Mouse (Mus musculus) bone marrow macrophage, adult 2 months (primary cell): Measurements from ENCODE around the gene Gbp6. TPM values are rescaled to one million over a fixed set of nuclear protein-coding genes. Genes with fewer than 3 reads are reported as not detected.
A peak's percentile ranks its signal among the peaks of the same experiment; 100 is the strongest.
"Not testable (repeated sequence)": the region's sequence is repeated elsewhere in the genome, so short reads cannot be mapped to it uniquely, and the experiment has no call there.

ENCODE experiments used
- H3K27ac ChIP-seq: 2 replicates; pipeline ENCODE4 v1.5.1; 2012; ENCODE audit warnings: low read depth, low read length; ENCODE audit not compliant: insufficient read depth
- H3K4me1 ChIP-seq: 2 replicates; pipeline ENCODE4 v1.6.1; 2012; ENCODE audit warnings: low read length; ENCODE audit not compliant: control insufficient read depth, insufficient read depth
- H3K4me3 ChIP-seq: 2 replicates; pipeline ENCODE4 v1.5.1; 2012; ENCODE audit warnings: mild to moderate bottlenecking, low read length, moderate library complexity; ENCODE audit not compliant: insufficient read depth
- CTCF ChIP-seq: IDR thresholded peaks from 2 replicates; pipeline ENCODE4 v1.5.1; 2012; ENCODE audit warnings: low read depth, mild to moderate bottlenecking, low read length, moderate library complexity
- POLR2A ChIP-seq: IDR thresholded peaks from 2 replicates; pipeline ENCODE4 v1.6.1; 2012; ENCODE audit warnings: mild to moderate bottlenecking, low read depth, low read length, borderline replicate concordance
- polyA plus RNA-seq: library from polyadenylated mRNA; stranded (reverse); fragments of >200 nt; gene quantifications from 2 replicates; pipeline ENCODE4 v1.2.4, GENCODE M21; 2012; ENCODE audit not compliant: missing spikeins, insufficient read depth, insufficient read length

Gbp6 gene
- polyA plus RNA-seq: 3.7 and 5.6 TPM in 2 replicates

DNA sequence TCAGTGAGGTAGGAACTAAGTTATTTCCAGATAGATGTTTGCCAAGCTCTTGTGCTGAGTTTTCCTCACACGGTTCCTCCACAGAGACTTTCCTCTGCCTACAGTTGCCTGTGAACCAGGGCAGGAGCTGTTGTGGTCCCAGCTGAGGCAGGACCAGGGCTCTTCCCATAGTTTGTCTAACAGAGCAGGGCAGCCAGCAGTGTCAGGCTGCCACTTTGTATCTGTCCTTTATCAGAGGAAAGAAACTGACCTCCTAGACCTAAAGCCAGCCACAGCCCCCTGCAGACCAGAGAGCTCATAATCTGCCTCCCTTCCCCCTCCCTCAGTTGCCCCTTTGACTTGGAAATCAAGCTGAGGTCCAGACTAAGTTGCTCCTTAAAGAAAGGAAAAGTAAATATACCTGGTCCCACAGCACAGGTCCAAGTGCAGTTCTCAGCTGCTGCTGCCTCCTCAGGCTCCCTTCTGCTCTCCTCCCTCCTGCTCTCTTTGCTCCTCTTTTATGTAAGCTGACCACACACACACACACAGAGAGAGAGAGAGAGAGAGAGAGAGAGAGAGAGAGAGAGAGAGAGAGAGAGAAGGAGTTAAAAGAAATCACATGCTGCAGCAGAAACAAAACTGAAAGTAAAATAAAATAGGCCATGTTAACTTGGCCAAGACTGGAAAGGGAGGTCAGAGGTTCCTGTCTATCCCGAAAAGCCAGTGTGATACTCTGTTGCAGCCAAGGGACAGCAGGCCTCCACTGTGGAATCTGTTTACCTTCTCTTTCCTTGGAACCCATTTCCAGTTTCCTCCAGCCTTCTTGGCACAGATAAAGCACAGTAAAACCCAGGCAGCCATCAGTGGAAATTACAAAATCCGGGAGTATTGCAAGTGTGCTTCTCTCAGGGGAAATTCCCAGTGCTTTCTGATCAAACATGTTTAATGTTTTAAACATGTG lies at the start of gene Gbp6, which contains the start of gene Gm43302:
Gbp6 (minus strand) TSS at position 473 of the 940 bp plus-strand sequence.
Gm43302 (minus strand) TSS at position 470 of the 940 bp plus-strand sequence.
- peak within 1 kb of the TSS; percentile 4; the same call in 1 of the 2 replicates for H3K4me3 ChIP-seq
- H3K4me1 ChIP-seq, H3K27ac ChIP-seq: not testable (repeated sequence)

DNA sequence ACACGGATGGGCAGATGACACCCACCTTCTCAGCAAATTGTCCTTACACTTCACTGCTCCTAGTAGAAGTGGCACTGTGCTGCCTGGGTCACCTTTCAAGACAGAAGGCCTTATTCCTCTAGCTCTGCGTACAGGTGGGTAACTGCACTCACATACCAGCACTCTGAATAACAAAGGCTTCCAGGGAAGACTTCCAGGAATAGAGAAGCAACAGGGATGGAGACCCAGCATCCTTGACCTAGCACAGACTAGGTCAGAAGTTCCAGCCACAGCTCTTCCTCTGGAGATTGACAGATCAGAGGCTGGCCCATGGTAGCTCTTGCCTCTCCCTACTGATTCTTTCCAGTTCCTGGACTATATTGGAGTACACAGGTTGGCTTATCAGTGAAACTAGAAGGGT lies 47.8 kb upstream of the Gbp6 start:
- peaks cover 22% of the 10 kb centered on the region for H3K4me1 ChIP-seq
- TF ChIP-seq CTCF (no peak), POLR2A (no peak)
- no peak overlapping the region for H3K4me3 ChIP-seq
- no peak overlapping the region for H3K27ac ChIP-seq

DNA sequence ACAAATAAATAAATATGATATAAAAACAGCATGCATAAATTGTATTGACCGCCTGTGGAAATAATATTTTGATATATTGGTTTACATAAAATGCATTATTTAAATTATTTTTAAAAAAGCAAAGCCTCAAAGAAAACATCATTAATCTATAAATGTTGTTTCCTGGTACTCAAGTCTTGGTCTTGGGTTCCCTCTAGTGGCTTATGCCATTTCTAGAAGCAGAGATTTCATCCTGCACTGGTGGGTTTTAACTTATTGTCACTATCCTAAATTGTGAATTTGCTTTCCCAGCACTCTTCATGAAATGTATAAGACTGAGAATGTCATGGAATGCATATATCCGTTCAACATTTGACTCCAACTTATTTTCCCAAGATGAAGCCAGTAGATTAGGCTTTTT lies 29.0 kb upstream of the Gbp6 start:
- H3K4me1 ChIP-seq: no peaks in the 10 kb centered on the region

DNA sequence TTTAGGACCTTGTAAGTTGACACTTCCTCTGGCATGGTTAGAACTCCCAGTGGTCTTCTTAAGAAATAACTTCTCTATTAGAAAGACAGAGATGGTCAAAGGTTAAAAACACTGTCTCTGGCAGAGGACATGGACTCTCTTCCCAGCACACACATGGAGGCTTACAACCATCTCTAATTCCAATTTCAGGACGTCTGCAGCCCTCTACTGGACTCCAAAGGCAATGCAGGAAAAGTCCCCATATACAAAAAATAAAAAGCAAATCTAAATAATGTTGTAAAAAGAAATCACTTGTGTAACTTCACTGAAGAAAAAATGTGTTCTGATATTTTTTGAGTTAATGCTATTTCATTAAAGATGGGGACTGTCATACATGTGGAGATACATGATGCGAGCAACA lies 17.4 kb upstream of the Gbp6 start:
- no peak overlapping the region for H3K4me3 ChIP-seq
- H3K4me1 ChIP-seq: no peaks in the 10 kb centered on the region
- no peak for TF ChIP-seq POLR2A
- no peak for TF ChIP-seq CTCF
- H3K27ac ChIP-seq: no peak overlapping the region

More for the DNA sequence above, 29.0 kb upstream of the Gbp6 start:
- Histone ChIP-seq H3K4me3 (no peak overlapping the region), H3K27ac (no peak overlapping the region)
- TF ChIP-seq CTCF (no peak), POLR2A (no peak)

DNA sequence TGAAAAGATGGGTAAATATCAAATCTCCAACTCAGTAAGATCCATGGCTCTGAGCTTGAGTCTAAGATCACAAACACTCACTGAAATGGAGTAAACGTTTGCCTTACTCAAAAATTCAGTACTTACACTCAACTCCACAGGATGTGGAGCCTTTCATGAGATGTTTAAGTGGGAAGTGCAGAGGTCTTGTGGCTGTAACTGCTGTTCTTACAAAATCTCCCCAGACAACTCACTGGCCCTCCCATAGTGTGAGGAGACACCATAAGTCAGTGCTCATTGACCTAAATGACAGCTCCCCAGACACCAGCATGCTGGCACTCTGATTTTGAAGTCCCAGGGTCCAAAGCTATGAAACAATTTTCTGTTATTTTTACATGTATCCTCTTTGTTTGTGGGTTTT lies 15.7 kb upstream of the Gbp6 start:
- H3K4me3 ChIP-seq, H3K27ac ChIP-seq, H3K4me1 ChIP-seq: not testable (repeated sequence)

DNA sequence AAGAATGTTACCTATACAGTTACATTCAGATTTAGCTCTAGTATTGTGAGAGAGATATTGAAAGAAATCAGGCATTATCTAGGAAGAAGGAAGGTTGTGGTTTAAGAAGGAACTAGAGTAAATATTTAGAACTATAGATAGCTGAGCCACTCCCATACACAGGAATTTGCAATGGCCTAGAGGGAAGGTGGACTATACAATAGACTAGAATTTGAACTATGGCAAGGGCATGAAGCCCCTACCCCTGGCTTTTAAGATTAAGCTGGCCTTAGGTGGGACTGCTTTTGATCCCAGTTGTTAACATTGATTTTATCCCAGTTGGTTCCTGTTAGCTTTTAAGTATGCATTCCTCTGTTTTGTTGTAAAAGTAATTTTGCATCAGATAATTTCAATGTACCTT lies 13.4 kb upstream of the Gbp6 start:
- H3K4me3 ChIP-seq, H3K4me1 ChIP-seq, H3K27ac ChIP-seq: not testable (repeated sequence)

DNA sequence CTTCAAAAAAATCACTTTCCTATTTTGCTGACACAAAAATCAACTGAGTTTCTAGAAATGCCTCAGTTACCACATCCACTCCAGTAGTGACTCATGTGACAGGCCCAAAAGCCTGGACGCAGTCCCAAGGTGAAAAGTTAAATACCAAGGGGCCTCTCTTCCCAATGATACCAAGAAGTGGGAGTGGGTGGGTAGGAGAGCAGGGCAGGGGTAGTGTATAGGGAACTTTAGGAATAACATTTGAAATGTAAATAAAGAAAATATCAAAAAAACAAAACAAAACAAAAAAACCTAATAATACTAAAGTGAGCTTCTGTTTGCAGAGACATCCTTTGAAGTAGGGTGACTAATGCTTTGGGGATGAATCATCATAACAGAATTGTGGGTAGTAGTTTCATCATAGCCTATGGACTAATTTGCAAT lies 12.7 kb upstream of the Gbp6 start:
- H3K27ac ChIP-seq: no peak overlapping the region
- peaks cover 2% of the 10 kb centered on the region; the same call in 1 of the 2 replicates for H3K4me1 ChIP-seq
- H3K4me3 ChIP-seq: no peak overlapping the region
- TF ChIP-seq CTCF (no peak), POLR2A (no peak)

DNA sequence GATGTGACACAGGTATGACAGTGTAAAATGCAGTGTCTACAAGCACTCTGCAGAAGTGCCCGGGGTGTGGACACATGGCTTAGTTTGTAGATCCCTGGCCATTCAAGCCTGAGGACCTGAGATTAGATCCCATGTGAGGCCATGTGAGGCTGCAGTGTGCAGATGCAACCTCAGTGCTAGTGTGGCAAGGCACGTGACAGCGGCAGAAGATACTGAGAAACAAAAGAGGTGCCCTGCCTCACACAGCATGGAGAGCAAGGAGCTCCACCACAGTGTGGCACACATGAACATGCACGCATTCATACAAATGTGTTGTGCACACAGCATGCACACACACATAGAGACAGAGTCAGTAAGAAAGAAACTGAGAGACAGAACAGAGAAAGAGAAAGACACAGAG lies 12.2 kb upstream of the Gbp6 start:
- not testable (repeated sequence) for H3K4me3 ChIP-seq, H3K4me1 ChIP-seq, H3K27ac ChIP-seq

DNA sequence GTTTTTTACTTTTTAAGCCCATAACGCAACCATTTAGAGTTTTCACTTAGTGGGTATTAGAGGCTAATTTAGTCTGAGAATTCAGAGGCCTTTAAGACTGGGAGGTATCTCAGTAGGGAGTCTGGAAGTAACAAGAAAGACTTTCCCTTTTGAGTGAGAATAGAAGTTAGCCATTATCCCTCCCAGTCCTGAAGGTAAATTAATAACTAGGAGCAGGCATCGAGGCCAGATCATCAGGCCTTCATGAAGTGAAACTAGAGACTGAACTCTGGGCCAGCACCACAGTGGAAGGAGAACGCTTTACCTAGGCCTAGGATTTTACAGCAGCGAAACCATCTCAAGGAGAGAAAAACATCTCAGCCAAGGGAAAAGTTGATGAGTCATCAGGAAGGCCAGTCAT lies 8.5 kb upstream of the Gbp6 start:
- no peak overlapping the region for H3K4me3 ChIP-seq
- no peak for TF ChIP-seq POLR2A
- TF ChIP-seq CTCF: no peak

DNA sequence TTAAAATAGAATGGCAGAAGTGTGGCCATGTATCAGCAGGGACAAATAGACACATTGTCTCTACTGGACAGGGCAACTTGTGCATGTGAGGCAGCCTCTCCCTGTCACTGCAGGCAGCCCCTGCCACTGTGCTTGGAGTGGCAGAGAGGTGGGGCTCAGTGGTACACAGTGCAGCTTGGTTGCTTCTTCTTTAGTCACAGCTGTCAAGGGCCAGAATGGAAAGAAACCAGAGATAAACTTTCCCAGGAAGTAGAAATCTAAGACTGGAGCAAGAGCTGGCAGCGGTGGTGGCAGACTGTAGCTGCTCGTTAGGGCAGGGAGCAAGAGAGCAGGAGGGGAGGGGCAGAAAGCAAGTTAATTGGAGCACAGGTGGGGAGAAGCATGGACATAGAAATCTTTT lies 8.0 kb upstream of the Gbp6 start:
- no peak overlapping the region for H3K27ac ChIP-seq
- peaks cover 2% of the 10 kb centered on the region; the same call in 1 of the 2 replicates for H3K4me1 ChIP-seq
- H3K4me3 ChIP-seq: no peak overlapping the region
- TF ChIP-seq CTCF: no peak
- TF ChIP-seq POLR2A: no peak

More for the DNA sequence above, 8.5 kb upstream of the Gbp6 start:
- H3K4me1 ChIP-seq: peaks cover 2% of the 10 kb centered on the region; the same call in 1 of the 2 replicates
- no peak overlapping the region for H3K27ac ChIP-seq

DNA sequence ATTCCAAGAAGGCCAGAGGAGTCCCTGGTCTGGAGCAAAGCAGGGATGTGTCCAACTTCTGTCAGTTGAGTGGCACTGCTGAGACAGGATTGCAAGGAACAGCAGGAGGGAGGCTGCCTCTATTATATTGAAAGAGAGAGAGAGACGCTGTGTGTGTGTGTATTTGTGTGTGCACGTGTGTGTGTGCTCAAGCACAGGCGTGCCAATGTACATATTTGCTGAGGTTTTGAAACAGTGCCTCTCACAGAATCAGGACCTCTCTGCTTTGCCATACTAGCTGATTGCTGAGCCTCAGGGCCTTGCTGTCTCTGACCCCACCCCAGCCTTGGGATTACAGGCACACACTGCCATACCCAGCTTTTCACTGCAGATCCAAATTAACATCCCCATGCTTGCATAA lies 2.2 kb upstream of the Gbp6 start:
- TF ChIP-seq CTCF: no peak
- TF ChIP-seq POLR2A: no peak
- Histone ChIP-seq H3K4me1 (peaks cover 7% of the 10 kb centered on the region), H3K4me3 (no peak overlapping the region), H3K27ac (no peak overlapping the region)
